Mouse (Mus musculus): ENCODE data around the gene Gm11444. TPM values are rescaled to one million over a fixed set of nuclear protein-coding genes. Genes with fewer than 3 reads are reported as not detected.

Gene Gm11444
- polyA plus RNA-seq, 1 experiment from 2014 or later, result not detected

DNA sequence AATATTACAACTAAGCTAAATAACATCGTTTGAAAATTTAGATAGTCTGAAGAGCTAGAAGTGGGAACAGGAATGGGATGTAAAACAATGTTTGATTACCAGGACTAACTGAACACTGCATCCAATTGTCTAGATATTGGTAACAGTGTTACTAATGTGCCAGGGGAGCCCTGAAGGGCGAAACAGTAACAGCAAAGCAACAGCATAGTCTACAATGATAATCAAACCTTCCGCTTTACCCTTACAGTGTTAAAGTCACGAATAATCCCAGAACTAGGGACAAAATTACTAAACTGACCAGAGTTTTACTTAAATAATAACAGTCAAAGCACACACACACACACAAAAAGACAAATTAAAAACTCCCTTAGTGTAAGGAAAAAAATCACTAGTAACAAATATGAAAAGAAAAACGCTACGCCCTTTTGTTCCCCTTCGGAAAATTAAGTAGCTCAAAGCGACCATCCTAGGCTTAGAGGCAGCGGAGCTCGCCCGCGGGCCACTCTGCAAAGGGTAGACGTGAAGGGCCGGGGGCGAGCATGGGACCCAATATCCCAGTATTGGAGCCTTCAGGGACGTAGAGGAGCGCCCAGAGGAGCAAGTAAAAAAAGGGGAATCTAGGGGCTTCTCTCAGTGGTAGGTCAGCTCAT is 37.8 kb upstream of the Gm11444 start:
- no peaks in the 10 kb centered on the region for H3K9me3 ChIP-seq (ENCODE audit: low read length)
- H3K27me3 ChIP-seq (ENCODE audit: insufficient read depth, low read length), result peaks cover 87% of the 10 kb centered on the region
- H3K9ac ChIP-seq (replicated peaks), result no peak overlapping the region
- WGBS (ENCODE audit: insufficient replicate concordance), result 5% methylated on average over 17 of the region's 17 CpGs
- H3K4me3 ChIP-seq (ENCODE audit: low read depth, low read length), result no peak overlapping the region
- TF ChIP-seq EP300 (IDR thresholded peaks at IDR 0.05; ENCODE audit: low read depth) (no peak), CTCF (IDR thresholded peaks at IDR 0.05; ENCODE audit: low read depth) (no peak)
- no peak for DNase-seq
- no peak for ATAC-seq
- H3K36me3 ChIP-seq (replicated peaks; ENCODE audit: insufficient read depth, low read length), result no peaks in the 10 kb centered on the region
- no peak overlapping the region for H3K27ac ChIP-seq (ENCODE audit: low read depth)
- H3K4me2 ChIP-seq (ENCODE audit: low read depth, low read length), result no peak overlapping the region
- no peaks in the 10 kb centered on the region for H3K4me1 ChIP-seq (ENCODE audit: insufficient read depth)

DNA sequence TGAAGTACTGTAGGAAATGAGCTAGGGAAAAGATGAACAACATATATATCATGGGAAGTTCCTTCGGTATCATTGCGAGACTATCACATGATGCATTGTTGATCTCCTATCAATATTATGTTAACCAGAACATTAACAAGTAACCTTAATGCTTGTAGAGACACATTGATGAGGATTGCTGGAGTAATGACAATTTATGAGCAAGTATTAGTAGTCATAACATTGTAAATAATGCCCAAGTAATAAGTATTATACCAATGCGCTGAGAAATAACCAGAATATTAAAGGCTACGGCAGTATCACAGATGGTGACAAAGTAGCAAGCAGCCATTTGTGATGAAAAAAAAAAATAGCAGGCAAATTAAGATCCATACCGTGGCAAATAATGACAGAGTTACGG is 37.1 kb upstream of the Gm11444 start:
- no peak overlapping the region for H3K9ac ChIP-seq (replicated peaks)
- H3K27ac ChIP-seq (ENCODE audit: low read depth), result no peak overlapping the region
- H3K36me3 ChIP-seq (replicated peaks; ENCODE audit: insufficient read depth, low read length), result no peaks in the 10 kb centered on the region
- DNase-seq (no peak), ATAC-seq (no peak)
- TF ChIP-seq EP300 (IDR thresholded peaks at IDR 0.05; ENCODE audit: low read depth), result no peak
- no peak for TF ChIP-seq CTCF (IDR thresholded peaks at IDR 0.05; ENCODE audit: low read depth)
- no peak overlapping the region for H3K4me3 ChIP-seq (ENCODE audit: low read depth, low read length)
- H3K9me3 ChIP-seq (ENCODE audit: low read length), result no peaks in the 10 kb centered on the region
- peaks cover 84% of the 10 kb centered on the region for H3K27me3 ChIP-seq (ENCODE audit: insufficient read depth, low read length)
- no peaks in the 10 kb centered on the region for H3K4me1 ChIP-seq (ENCODE audit: insufficient read depth)
- WGBS (ENCODE audit: insufficient replicate concordance), result 28% methylated on average over 6 of the region's 6 CpGs
- no peak overlapping the region for H3K4me2 ChIP-seq (ENCODE audit: low read depth, low read length)

DNA sequence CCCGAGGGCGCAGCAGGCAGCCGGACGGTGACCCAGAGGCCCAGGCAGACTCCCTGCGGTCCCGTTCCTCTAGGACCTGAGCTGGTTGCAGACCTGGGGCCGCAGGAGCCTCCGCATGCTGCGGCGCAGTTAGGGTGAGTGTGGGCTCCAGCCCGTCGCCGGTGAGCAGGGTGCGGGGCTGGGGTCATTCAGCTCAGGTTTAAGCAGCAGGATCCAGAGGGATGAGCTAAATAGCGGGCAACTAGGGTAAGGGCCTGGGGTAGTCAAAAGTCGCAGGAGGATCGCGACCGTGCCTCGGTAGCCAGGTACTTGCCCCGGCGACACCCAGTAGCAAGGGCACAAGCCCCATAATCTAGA is 36.3 kb upstream of the Gm11444 start:
- WGBS (ENCODE audit: insufficient replicate concordance), result 5% methylated on average over 22 of the region's 22 CpGs
- Histone ChIP-seq H3K9ac (replicated peaks) (no peak overlapping the region), H3K4me2 (ENCODE audit: low read depth, low read length) (no peak overlapping the region), H3K27ac (ENCODE audit: low read depth) (no peak overlapping the region), H3K4me3 (ENCODE audit: low read depth, low read length) (no peak overlapping the region), H3K36me3 (replicated peaks; ENCODE audit: insufficient read depth, low read length) (no peaks in the 10 kb centered on the region), H3K27me3 (ENCODE audit: insufficient read depth, low read length) (peaks cover 76% of the 10 kb centered on the region), H3K9me3 (ENCODE audit: low read length) (no peaks in the 10 kb centered on the region), H3K4me1 (ENCODE audit: insufficient read depth) (no peaks in the 10 kb centered on the region)
- no peak for TF ChIP-seq EP300 (IDR thresholded peaks at IDR 0.05; ENCODE audit: low read depth)
- TF ChIP-seq CTCF (IDR thresholded peaks at IDR 0.05; ENCODE audit: low read depth), result no peak
- ATAC-seq (no peak), DNase-seq (no peak)

DNA sequence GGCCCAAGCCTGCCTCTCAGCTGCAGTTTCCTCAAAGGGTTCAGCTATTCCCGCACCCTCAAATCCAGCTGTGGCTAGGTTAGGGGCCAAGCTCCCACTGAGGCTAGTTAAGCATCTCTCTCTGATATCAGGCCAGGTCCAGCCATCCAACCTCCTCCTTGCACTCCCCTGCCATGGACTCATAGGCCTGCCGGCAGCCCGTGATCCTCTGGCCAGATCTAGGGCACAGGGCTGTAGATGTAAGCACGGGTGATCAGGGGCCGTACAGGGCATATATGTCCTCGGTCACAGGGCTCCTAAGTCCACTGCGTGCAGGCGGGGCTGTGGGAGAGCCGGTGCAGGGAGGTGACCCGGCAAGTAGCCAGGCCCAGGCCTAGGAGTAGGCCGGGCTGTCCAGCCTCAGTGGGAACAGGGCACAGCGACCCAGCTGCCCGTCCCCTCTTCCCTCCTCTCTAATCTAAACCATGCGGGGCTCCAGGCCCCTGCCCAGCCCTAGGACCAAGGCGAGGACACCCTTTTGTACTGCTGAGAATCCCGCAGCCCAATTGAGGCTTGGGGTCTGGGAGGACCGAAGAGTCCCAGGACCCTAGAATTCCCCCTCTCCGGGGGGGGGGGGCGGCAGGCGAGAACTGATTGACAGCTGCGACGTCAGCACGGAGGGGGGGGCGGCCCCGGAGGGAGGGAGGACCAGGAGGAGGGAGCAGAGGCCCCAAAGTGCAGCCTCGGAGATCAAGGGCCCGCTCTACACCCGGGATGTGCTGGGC is 35.7 kb upstream of the Gm11444 start, which contains the start of gene Tbx4:
Gene Tbx4, plus strand, starts transcription at position 758 of the 764 bp plus-strand sequence.
- ATAC-seq (no peak), DNase-seq (no peak)
- H3K27me3 ChIP-seq (ENCODE audit: insufficient read depth, low read length), result peaks cover 73% of the 10 kb centered on the region
- H3K4me1 ChIP-seq (ENCODE audit: insufficient read depth), result no peaks in the 10 kb centered on the region
- H3K4me2 ChIP-seq (ENCODE audit: low read depth, low read length), result no peak within 1 kb of the TSS
- no peaks in the 10 kb centered on the region for H3K36me3 ChIP-seq (replicated peaks; ENCODE audit: insufficient read depth, low read length)
- H3K27ac ChIP-seq (ENCODE audit: low read depth), result no peak within 1 kb of the TSS
- H3K4me3 ChIP-seq (ENCODE audit: low read depth, low read length), result no peak within 1 kb of the TSS
- no peaks in the 10 kb centered on the region for H3K9me3 ChIP-seq (ENCODE audit: low read length)
- WGBS (ENCODE audit: insufficient replicate concordance), result 26% methylated on average over 22 of the region's 28 CpGs
- H3K9ac ChIP-seq (replicated peaks), result no peak within 1 kb of the TSS
- TF ChIP-seq EP300 (IDR thresholded peaks at IDR 0.05; ENCODE audit: low read depth), result no peak
- no peak for TF ChIP-seq CTCF (IDR thresholded peaks at IDR 0.05; ENCODE audit: low read depth)

DNA sequence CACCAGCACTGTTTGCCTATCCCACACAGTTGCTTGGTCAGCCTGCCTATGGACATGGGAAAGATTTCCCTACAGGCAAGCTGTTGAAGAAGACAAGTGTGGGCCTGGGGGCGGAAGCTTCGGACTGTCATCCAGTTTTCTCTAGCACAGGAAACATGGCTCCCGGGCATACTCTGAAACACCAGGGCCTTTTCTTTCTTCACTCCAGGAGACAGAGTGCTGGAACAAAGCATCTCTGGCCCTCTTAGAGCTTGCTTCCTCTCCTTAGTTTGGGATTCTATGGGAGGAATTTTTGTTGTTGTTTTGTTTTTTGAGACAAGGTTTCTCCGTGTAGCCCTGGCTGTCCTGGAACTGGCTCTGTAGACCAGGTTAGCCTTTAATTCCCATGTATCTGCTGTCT is 34.4 kb upstream of the Gm11444 start:
- no peaks in the 10 kb centered on the region for H3K36me3 ChIP-seq (replicated peaks; ENCODE audit: insufficient read depth, low read length)
- H3K4me3 ChIP-seq (ENCODE audit: low read depth, low read length), result no peak overlapping the region
- ATAC-seq (no peak), DNase-seq (no peak)
- H3K27me3 ChIP-seq (ENCODE audit: insufficient read depth, low read length), result peaks cover 66% of the 10 kb centered on the region
- 70% methylated on average over 4 of the region's 4 CpGs for WGBS (ENCODE audit: insufficient replicate concordance)
- H3K27ac ChIP-seq (ENCODE audit: low read depth), result no peak overlapping the region
- H3K4me1 ChIP-seq (ENCODE audit: insufficient read depth), result no peaks in the 10 kb centered on the region
- TF ChIP-seq EP300 (IDR thresholded peaks at IDR 0.05; ENCODE audit: low read depth), result no peak
- TF ChIP-seq CTCF (IDR thresholded peaks at IDR 0.05; ENCODE audit: low read depth), result no peak
- no peaks in the 10 kb centered on the region for H3K9me3 ChIP-seq (ENCODE audit: low read length)
- no peak overlapping the region for H3K9ac ChIP-seq (replicated peaks)
- H3K4me2 ChIP-seq (ENCODE audit: low read depth, low read length), result no peak overlapping the region

DNA sequence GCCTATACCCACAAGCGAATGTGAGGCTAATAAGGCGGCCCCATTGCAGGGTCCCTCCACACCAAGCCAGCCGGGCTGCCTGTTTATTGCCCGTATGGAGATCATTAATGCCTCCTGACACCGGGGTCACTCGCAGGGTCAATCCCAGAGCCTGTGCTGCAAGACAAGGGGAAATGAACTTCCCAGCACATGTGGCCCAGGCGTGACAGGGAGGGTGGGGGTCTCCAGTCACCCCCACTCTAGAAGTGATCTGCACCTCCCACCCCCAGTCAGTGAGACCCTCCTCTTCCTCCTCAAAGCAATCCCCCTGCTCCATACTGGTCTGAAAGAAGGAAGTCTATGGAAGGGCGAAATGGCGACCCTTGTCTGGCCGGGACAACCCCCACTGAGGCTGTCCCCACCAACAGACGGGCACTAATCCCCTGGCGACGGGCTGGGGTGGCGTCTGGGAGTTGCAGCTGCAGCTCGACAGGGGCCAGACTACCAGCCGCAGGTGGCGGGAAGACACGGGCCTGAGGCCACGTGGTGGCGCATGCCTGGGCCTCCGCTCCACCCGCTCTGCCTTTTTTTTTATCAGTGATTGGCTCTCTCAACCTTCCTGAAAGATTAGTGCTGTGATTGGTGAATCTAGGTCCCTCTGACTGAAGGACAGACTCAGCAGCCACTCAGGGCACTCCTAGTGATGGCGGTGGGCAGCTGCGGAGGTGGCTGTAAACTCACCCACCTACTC is 26.1 kb upstream of the Gm11444 start:
- ATAC-seq (no peak), DNase-seq (no peak)
- TF ChIP-seq CTCF (IDR thresholded peaks at IDR 0.05; ENCODE audit: low read depth), result no peak
- no peak for TF ChIP-seq EP300 (IDR thresholded peaks at IDR 0.05; ENCODE audit: low read depth)
- Histone ChIP-seq H3K4me3 (ENCODE audit: low read depth, low read length) (no peak overlapping the region), H3K9ac (replicated peaks) (no peak overlapping the region), H3K9me3 (ENCODE audit: low read length) (no peaks in the 10 kb centered on the region), H3K27ac (ENCODE audit: low read depth) (no peak overlapping the region), H3K27me3 (ENCODE audit: insufficient read depth, low read length) (peaks cover 12% of the 10 kb centered on the region; the same call in 1 of the 2 replicates), H3K4me1 (ENCODE audit: insufficient read depth) (no peaks in the 10 kb centered on the region), H3K36me3 (replicated peaks; ENCODE audit: insufficient read depth, low read length) (no peaks in the 10 kb centered on the region), H3K4me2 (ENCODE audit: low read depth, low read length) (no peak overlapping the region)
- 69% methylated on average over 24 of the region's 24 CpGs for WGBS (ENCODE audit: insufficient replicate concordance)

Data from liver, postnatal 0 days (tissue).